Mouse (Mus musculus) lung, adult 2 months (tissue): Measurements from ENCODE around the gene St8sia4.

Experiments
- CTCF ChIP-seq: fragments of 200-500 bp; IDR thresholded peaks from 2 replicates; pipeline ENCODE4 v1.5.1; 2011; ENCODE audit warnings: mild to moderate bottlenecking, low read length, control low read depth; ENCODE audit not compliant: insufficient read depth
- POLR2A ChIP-seq: fragments of 200-500 bp; IDR thresholded peaks from 2 replicates; pipeline ENCODE4 v1.6.1; 2011; ENCODE audit warnings: low read depth, mild to moderate bottlenecking, control low read depth, low read length, borderline replicate concordance; ENCODE audit errors: extremely low read depth

GRCm38 (mm10) chr1:95655564-95655963, 11.8 kb downstream of the St8sia4 start:
- TF ChIP-seq POLR2A (no peak), CTCF (no peak)
